Mouse (Mus musculus) heart, postnatal 36 days (tissue): Measurements from ENCODE around the gene Cd72. TPM values are rescaled to one million over a fixed set of nuclear protein-coding genes. Genes with fewer than 3 reads are reported as not detected.
A peak's percentile ranks its signal among the peaks of the same experiment; 100 is the strongest.

Experiments used
- DNase-seq, 2 experiments: peaks; one replicate each; pipeline ENCODE4 v3.0.0; 2021 to 2022
- intact Hi-C: fragments of 180-260 bp; cut with DNase I; formaldehyde crosslinking; loops from one replicate; pipeline ENCODE4 v1.15.1; 2025
- total RNA-seq, 2 experiments: library from RNA; stranded (reverse); gene quantifications; 2 replicates each; pipeline ENCODE4 v1.2.3; 2021

The Cd72 gene
- total RNA-seq, 2 experiments from 2014 or later, result 0.89 to 1.6 TPM

DNA sequence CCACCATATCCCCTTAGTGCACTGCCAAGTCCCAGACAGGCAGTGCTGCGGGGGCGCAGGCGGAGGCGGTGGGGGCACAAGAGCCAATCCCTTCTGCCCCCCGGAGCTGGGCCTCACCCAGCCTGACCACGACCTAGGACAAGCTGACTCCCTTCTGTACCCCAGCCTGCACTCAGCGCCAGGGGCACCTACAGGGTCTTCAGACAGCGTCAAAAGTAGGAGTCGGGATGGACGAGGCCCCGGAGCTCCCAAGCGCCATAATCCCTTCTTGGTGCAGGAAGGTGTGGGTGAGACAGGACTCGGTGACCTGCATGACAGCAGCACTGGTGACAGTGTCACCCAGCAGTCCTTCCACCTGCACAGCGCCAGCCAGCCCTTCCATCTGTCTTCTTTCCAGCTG, 39.7 kb downstream of the Cd72 start:
- DNase-seq, result no peak
- intact Hi-C loops, result no loop called here

DNA sequence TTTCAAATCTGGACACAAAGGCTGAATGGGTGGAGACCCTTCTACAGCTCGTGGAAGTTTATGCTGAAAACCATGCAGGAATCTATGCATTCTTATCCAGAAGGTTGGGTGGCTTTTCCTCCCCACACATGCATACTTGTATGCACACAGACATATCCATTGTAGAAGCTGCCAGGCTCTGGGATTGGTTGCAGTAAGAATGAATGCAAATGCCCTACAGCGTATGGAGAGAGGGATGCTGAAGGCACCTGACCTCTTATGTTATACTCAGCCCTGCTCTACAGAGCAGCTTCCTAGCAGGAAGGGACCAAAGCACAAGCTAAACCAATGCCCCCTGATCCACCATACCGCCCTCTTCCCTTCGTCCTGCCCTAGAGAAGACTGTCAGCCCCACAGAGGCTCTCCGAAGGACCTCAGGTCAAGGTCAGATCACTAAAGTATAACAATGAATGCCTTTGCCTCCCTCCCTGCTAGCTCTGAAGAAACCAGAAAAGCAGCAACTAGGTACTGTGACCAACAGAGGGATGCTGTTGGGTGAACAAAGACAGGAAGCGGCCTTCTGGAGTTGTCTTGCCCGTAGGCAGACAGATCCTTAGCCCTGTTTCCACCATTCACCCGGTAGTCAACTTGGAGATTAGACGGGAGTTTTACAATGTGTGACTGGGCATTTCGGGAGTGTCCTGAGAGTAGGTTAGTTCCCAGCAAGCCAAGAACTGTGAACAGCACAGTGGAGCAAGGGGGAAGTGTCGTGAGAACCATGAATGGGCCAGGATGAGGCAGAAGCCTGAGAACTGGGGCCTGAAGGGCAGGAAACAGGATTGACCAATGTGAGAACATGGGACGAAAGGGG, 47.1 kb downstream of the Cd72 start:
- intact Hi-C loops, result no loop called here
- DNase-seq, result no peak

DNA sequence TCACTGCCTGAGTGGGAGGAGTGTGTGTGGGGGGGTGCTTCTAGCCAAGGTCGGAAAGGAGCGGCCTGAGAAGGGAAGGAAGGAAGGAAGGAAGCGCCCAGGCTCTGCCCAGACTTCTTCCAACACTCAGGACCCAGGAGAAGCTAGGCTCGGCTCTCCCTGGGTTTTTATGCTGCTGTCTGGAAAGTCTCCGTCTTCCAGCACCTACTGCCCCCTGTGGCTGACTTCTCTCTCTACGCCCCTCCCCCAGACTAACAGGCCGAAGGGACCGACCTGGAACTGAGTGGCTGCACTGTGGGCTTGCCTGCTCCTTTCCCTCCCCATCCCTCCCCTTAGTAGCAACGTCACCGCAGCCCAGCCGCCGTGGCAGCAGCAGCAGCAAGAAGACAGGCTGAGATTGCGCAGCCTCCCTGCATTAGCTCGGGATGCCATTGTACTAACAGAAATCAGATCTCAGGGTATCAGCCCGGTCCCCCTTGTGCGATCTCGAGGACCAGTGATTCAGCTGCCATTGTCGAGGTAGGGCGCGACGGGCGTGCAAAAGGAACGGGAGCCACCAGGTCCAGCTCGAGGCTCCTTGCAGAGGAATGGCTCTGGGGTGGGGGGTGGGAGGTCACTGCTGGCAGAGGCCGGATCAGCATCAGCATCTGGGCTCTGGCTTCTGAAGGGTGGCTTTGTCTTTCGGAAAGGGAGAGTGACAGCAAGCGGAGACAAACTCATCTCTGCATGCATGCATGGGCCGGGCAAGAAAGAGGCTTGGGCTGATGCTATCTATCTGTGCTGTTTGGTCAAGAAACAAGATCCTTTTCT, 48.1 kb downstream of the Cd72 start:
- intact Hi-C loops, result loop anchor here (1.0 kb wide), 2 partner anchors 24 to 36 kb away; no protein-coding TSS in a partner anchor
- DNase-seq, result peak; percentile 75 to 81

DNA sequence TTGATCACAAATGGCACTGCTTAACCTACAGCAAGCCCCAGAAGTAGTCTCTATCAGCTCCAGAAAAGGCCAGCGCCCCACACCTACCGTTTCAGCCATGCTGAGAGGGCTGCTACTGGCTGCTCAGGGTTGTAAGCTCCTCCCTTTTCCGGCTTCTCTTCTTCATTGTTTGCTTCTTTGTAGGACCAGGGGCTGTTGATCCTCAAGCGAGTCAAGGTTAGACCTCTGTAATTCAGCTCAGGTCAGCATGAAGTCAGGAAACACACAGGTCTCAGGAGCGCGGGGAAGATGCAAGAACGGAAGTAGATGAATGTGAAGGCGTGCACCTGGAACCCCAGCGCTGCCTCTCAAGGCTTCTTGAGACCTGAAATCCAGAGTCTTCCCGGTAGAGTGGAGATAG, 49.7 kb downstream of the Cd72 start:
- intact Hi-C loops, result no loop called here
- no peak for DNase-seq

DNA sequence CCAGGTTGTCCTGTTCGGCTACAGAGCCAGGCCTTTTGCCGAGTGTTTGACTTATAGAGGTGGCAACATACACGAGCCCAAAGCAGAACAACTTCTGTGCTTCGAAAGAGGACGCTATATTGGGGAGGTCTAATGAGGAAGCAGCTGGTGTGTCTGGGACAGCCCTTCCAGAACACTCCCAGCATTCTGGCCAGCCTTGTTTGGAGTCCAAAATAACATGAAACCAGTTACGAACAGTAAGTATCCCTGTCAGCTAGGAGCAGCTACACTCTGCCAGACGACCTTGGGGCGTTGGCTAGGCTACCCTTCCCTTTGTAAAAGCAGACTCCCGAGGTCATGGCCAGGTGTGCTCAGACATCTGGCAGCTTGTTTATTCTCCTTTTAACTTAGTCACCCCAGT, 52.2 kb downstream of the Cd72 start:
- no peak for DNase-seq
- intact Hi-C loops, result no loop called here

DNA sequence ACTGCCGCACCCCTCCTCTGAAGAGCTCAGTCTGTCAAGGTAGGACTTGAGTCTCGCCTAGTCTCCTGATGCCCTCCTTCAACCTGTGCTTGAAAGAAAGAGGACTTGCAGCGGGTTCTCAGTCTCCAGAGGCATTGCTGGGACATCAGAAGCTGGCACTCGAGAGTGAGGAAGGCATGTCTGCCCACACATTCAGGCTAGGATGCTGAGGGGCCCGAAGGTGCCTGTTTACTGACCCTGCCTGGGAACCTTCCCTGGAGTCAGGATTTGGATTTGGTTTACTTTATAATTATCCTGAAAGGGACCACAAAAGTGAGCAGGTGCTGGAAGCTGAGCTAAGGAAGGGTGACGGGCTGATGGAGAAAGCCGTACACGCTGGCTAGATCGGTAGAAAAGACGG, 52.9 kb downstream of the Cd72 start:
- no peak for DNase-seq
- intact Hi-C loops, result no loop called here

DNA sequence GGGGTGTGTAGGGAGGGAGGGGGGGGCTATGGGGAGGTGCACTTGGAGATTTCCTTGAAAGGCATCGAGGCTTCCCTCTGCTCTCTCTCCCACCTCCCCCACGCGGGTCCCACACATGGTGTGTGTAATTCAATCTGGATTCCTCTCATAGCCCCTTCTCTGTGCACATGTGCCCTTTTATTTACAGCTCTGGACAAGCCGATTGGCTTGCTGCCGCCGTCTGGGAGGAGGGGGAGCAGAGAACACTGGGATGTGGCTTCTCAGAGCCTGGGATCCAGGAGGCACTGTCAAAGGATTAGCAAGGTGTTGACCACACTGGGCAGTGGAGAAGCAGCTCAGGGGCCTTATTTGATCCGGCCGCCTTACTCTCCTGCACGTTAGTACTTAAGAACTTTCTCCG, 53.5 kb downstream of the Cd72 start:
- intact Hi-C loops, result no loop called here
- no peak for DNase-seq

DNA sequence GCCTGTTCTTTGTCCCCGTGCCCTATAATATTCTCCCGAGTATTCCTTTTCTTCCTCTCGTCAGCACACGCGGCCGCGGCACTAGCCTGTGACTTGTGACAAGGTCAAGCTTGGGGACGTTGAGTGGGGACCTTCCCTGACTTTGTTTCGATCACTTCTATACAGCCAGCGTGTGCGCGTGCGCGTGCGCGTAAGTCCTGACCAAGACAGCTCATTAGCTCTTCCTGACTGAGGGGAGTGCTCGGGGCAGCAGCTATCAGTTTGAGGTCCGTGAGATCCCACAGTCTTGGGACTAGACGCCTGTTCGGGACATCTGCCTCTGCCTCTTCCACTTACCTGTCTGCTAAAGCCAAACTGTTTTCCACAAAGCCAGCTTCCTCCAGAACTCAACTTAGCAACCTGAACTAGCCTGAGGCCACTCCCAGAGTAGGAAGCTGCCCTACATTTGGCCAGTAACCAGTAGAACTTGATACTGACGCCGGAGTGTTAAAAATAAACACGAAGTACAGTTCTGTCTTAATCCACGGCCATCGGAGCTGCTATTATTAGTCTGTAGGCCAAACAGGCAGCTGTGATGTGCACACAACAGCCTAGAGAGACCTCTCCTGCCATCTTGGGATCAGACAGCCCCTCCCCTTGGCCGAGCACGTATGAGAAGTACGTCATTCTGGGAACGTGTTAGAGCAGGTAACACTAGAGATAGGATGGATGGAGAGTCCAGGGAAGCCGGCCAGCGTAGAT, 54.9 kb downstream of the Cd72 start:
- intact Hi-C loops, result no loop called here
- peak; percentile 55 to 70 for DNase-seq

DNA sequence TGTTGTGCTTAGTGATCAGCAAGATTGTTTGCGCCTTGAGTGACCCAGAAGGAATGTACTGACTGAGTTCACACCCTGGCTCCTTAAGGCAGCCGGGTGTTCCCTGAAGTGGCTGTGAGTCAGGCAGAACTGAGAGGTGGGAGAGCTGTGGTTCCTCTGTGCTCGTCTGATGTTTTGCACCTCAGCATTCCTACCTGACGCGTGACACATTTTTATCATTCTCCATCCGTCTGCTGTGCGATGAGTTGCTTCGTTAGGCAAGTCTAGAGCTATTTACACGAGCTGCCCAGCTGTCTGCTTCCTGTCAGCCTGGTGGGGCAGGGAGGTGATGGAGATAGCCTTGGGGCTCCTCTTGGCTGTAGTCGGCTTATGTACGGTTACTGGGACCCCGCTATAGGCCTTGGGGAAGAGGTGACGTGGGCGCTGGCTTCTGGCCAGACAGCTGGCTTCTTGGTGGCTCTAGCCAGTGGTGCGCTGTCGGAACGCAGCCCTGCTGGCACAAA, 55.5 kb downstream of the Cd72 start:
- intact Hi-C loops, result no loop called here
- peak; percentile 71 to 75 for DNase-seq

DNA sequence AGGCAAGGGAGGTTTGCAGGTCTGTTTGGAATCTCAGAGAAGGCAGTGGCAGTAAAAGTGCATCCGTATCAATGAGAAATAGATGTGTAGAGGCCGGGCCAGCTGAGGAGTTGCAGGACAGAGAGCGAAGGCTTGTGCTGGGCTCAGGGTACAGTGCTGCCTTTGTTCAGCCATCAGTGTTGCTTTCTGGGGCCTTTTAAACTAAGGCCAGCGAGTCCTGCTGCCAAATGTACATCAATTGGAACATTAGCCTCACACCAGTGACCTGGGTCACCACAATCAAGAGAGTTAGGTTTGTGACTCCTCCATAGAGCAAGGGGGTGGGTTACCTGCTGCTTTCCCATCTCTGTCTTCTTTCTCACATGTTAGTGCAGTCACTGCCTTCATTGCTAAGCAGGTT, 56.4 kb downstream of the Cd72 start:
- no peak for DNase-seq
- intact Hi-C loops, result no loop called here

Other genes with a start within 250 kb of the Cd72 start
- under 1 TPM in 1 of 2 experiments, not detected in 1; 0.05 TPM for gene Atp8b5, start 187.5 kb downstream of the Cd72 start, total RNA-seq
- 10 to 100 TPM; 45.5 to 46.0 TPM for gene Rusc2, start 72.6 kb downstream of the Cd72 start, total RNA-seq
- not detected for gene Fam166b, start 25.5 kb downstream of the Cd72 start, total RNA-seq
- gene Tesk1, start 12.7 kb downstream of the Cd72 start, total RNA-seq, result 10 to 100 TPM; 32.8 to 33.4 TPM
- not detected for gene Sit1, start 29.1 kb upstream of the Cd72 start, total RNA-seq
- gene Ccdc107, start 38.3 kb upstream of the Cd72 start, total RNA-seq, result 10 to 100 TPM; 25.3 to 29.8 TPM
- under 1 TPM; 0.39 to 0.62 TPM for gene Arhgef39, start 45.1 kb upstream of the Cd72 start, total RNA-seq
- gene Car9, start 52.3 kb upstream of the Cd72 start, total RNA-seq, result under 1 TPM in 1 of 2 experiments, not detected in 1; 0.22 TPM
- 10 to 100 TPM; 29.1 to 29.2 TPM for gene Tpm2, start 69.1 kb upstream of the Cd72 start, total RNA-seq
- 10 to 100 TPM; 40.4 to 47.6 TPM for gene Creb3, start 107.7 kb upstream of the Cd72 start, total RNA-seq
- 100 to 1,000 TPM; 106 to 118 TPM for gene Tln1, start 108.1 kb upstream of the Cd72 start, total RNA-seq
- gene Rgp1, start 124.1 kb upstream of the Cd72 start, total RNA-seq, result 10 to 100 TPM; 30.7 to 36.1 TPM
- gene Gba2, start 124.2 kb upstream of the Cd72 start, total RNA-seq, result 10 to 100 TPM; 14.7 to 15.8 TPM
- gene Msmp, start 129.9 kb upstream of the Cd72 start, total RNA-seq, result under 1 TPM; 0.42 to 0.87 TPM
- gene Npr2, start 177.3 kb upstream of the Cd72 start, total RNA-seq, result 10 to 100 TPM; 44.2 to 46.5 TPM
- gene Spag8, start 199.0 kb upstream of the Cd72 start, total RNA-seq, result not detected
- gene Hint2, start 201.8 kb upstream of the Cd72 start, total RNA-seq, result 100 to 1,000 TPM; 131 to 152 TPM
- 10 to 100 TPM; 17.8 to 20.3 TPM for gene Tmem8b, start 214.3 kb upstream of the Cd72 start, total RNA-seq
- under 1 TPM; 0.24 to 0.31 TPM for gene Fam221b, start 214.5 kb upstream of the Cd72 start, total RNA-seq
- not detected for gene Olfr70, start 246.2 kb upstream of the Cd72 start, total RNA-seq